Mouse (Mus musculus) C2C12 (cell line): ENCODE measurements around the gene Spats2l.

Experiments
- CEBPB ChIP-seq: IDR thresholded peaks from one replicate; pipeline ENCODE4 v1.6.1; 2011; ENCODE audit warnings: low read depth, mild to moderate bottlenecking, control low read depth, moderate library complexity
- USF1 ChIP-seq: IDR thresholded peaks from one replicate; pipeline ENCODE4 v1.6.1; 2011; ENCODE audit warnings: low read depth, mild to moderate bottlenecking, control low read depth, moderate library complexity

DNA sequence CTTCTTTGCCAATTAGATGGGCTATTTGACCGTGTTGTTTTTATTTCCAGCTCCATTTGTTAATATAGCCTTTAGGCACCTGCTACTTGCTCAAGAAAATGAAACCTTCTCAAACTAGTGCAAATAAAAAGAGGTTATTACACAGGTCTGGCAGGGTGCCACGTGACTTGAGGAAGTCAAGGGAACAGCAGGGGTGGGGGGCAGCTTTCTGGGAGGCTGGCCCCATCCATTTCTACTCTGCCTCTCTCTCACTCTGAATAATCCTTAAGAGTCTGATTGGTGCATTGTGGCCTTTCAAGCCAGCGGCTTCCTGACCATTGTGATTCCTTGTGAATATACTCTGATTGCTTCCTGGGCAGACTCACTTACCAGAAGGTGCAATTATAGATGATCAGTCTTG, 98.0 kb downstream of the Spats2l start:
- TF ChIP-seq CEBPB (no peak), USF1 (no peak)
